Mouse (Mus musculus) MEL (cell line): ENCODE measurements around the gene Nipal4. TPM values are rescaled to one million over a fixed set of nuclear protein-coding genes. Genes with fewer than 3 reads are reported as not detected.

Experiments
- DNase-seq: peaks from one replicate; pipeline ENCODE4 v3.0.0; 2011; ENCODE audit warnings: low read depth, low spot score
- H3K27ac ChIP-seq: 2 replicates; pipeline ENCODE4 v1.5.1; 2012; ENCODE audit warnings: low read depth, mild to moderate bottlenecking, control low read depth, low read length, moderate library complexity; ENCODE audit not compliant: control insufficient read depth
- H3K27me3 ChIP-seq, 2 experiments: fragments of 150-350 bp in 1 of 2; sonication (generic) in 1 of 2; 2 replicates each; pipeline ENCODE4 v1.6.1; 2012; ENCODE audit warnings: low read length in 2 of 2, mild to moderate bottlenecking in 2 of 2, improper control_type of control experiment in 1 of 2, moderate library complexity in 1 of 2; ENCODE audit not compliant: insufficient read depth in 2 of 2, control insufficient read depth in 1 of 2
- H3K36me3 ChIP-seq, 2 experiments: 2 replicates each; pipeline ENCODE4 v1.6.1; 2012 to 2014; ENCODE audit warnings: low read length in 2 of 2, improper control_type of control experiment in 1 of 2, inconsistent platforms in 1 of 2, mild to moderate bottlenecking in 1 of 2; ENCODE audit not compliant: insufficient read depth in 2 of 2, control insufficient read depth in 1 of 2
- H3K4me1 ChIP-seq, 2 experiments: fragments of 150-350 bp in 1 of 2; sonication (generic) in 1 of 2; 2 replicates each; pipeline ENCODE4 v1.6.1; 2012; ENCODE audit warnings: low read length in 2 of 2, improper control_type of control experiment in 1 of 2, mild to moderate bottlenecking in 1 of 2; ENCODE audit not compliant: insufficient read depth in 2 of 2, control insufficient read depth in 1 of 2
- H3K4me3 ChIP-seq, 2 experiments: fragments of 150-350 bp in 1 of 2; sonication (generic) in 1 of 2; 2 replicates each; pipeline ENCODE4 v1.5.1; 2012; ENCODE audit warnings: low read depth in 2 of 2, low read length in 2 of 2, mild to moderate bottlenecking in 2 of 2, moderate library complexity in 2 of 2, control low read depth in 1 of 2, improper control_type of control experiment in 1 of 2; ENCODE audit not compliant: control insufficient read depth in 1 of 2, insufficient read depth in 1 of 2
- H3K79me2 ChIP-seq: 2 replicates; pipeline ENCODE4 v1.6.1; 2012; ENCODE audit warnings: mild to moderate bottlenecking, low read length, moderate library complexity; ENCODE audit not compliant: control insufficient read depth, poor library complexity, insufficient read depth
- H3K9ac ChIP-seq: 2 replicates; pipeline ENCODE4 v1.6.1; 2012; ENCODE audit warnings: low read depth, mild to moderate bottlenecking, control low read depth, low read length, moderate library complexity; ENCODE audit not compliant: control insufficient read depth, poor library complexity, severe bottlenecking
- H3K9me3 ChIP-seq: fragments of 150-350 bp; sonication (generic); replicated peaks from 2 replicates; pipeline ENCODE4 v1.6.1; 2012; ENCODE audit warnings: mild to moderate bottlenecking, low read length, improper control_type of control experiment, moderate library complexity; ENCODE audit not compliant: insufficient read depth
- CHD2 ChIP-seq: IDR thresholded peaks from 2 replicates; pipeline ENCODE4 v1.6.1; 2011; ENCODE audit warnings: low read length, improper control_type of control experiment
- CTCF ChIP-seq, 3 experiments: IDR thresholded peaks in 2 of 3; conservative IDR thresholded peaks in 1 of 3; 2 replicates each; pipeline ENCODE4 v1.5.1; 2011 to 2012; ENCODE audit warnings: low read length in 3 of 3, low read depth in 2 of 3, mild to moderate bottlenecking in 2 of 3, improper control_type of control experiment in 1 of 3, inconsistent platforms in 1 of 3, mixed read lengths in 1 of 3, moderate library complexity in 1 of 3; ENCODE audit not compliant: control insufficient read depth in 1 of 3, insufficient read depth in 1 of 3, poor library complexity in 1 of 3, severe bottlenecking in 1 of 3
- E2F4 ChIP-seq: IDR thresholded peaks from 2 replicates; pipeline ENCODE4 v1.6.1; 2011; ENCODE audit warnings: low read depth, low read length, improper control_type of control experiment, borderline replicate concordance
- ELF1 ChIP-seq: IDR thresholded peaks from 2 replicates; pipeline ENCODE4 v1.6.1; 2014; ENCODE audit warnings: low read depth, mild to moderate bottlenecking, inconsistent platforms, low read length, improper control_type of control experiment, moderate library complexity
- ETS1 ChIP-seq: IDR thresholded peaks from 2 replicates; pipeline ENCODE4 v1.6.1; 2012; ENCODE audit warnings: low read depth, mild to moderate bottlenecking, inconsistent platforms, low read length, improper control_type of control experiment, moderate library complexity
- GATA1 ChIP-seq: IDR thresholded peaks from 2 replicates; pipeline ENCODE4 v1.6.1; 2011; ENCODE audit warnings: low read depth, low read length, improper control_type of control experiment
- HCFC1 ChIP-seq: IDR thresholded peaks from 2 replicates; pipeline ENCODE4 v1.6.1; 2012; ENCODE audit warnings: low read depth, mild to moderate bottlenecking, inconsistent platforms, low read length, improper control_type of control experiment, moderate library complexity
- JUND ChIP-seq: IDR thresholded peaks from 2 replicates; pipeline ENCODE4 v1.6.1; 2011; ENCODE audit warnings: low read depth, mild to moderate bottlenecking, improper control_type of control experiment, low read length
- MAFK ChIP-seq: IDR thresholded peaks from 2 replicates; pipeline ENCODE4 v1.6.1; 2011; ENCODE audit warnings: low read depth, mild to moderate bottlenecking, low read length, improper control_type of control experiment, borderline replicate concordance
- MAZ ChIP-seq: IDR thresholded peaks from 2 replicates; pipeline ENCODE4 v1.6.1; 2012; ENCODE audit warnings: low read depth, mild to moderate bottlenecking, inconsistent platforms, low read length, improper control_type of control experiment
- MEF2A ChIP-seq: IDR thresholded peaks from 2 replicates; pipeline ENCODE4 v1.6.1; 2014; ENCODE audit warnings: low read depth, mild to moderate bottlenecking, inconsistent platforms, low read length, improper control_type of control experiment; ENCODE audit not compliant: poor library complexity, insufficient replicate concordance, severe bottlenecking; ENCODE audit errors: extremely low read depth
- MYB ChIP-seq: IDR thresholded peaks from 2 replicates; pipeline ENCODE4 v1.6.1; 2011; ENCODE audit warnings: mild to moderate bottlenecking, low read depth, low read length, improper control_type of control experiment
- NELFE ChIP-seq: IDR thresholded peaks from 2 replicates; pipeline ENCODE4 v1.6.1; 2011; ENCODE audit warnings: low read depth, low read length, improper control_type of control experiment
- NRF1 ChIP-seq: IDR thresholded peaks from 2 replicates; pipeline ENCODE4 v1.6.1; 2014; ENCODE audit warnings: low read depth, mild to moderate bottlenecking, inconsistent platforms, low read length, improper control_type of control experiment, moderate library complexity; ENCODE audit not compliant: poor library complexity, insufficient read depth, severe bottlenecking
- POLR2AphosphoS2 ChIP-seq: IDR thresholded peaks from 2 replicates; pipeline ENCODE4 v1.6.1; 2011; ENCODE audit warnings: low read length, improper control_type of control experiment
- RAD21 ChIP-seq: IDR thresholded peaks from 2 replicates; pipeline ENCODE4 v1.6.1; 2011; ENCODE audit warnings: mild to moderate bottlenecking, low read depth, low read length, improper control_type of control experiment
- RCOR1 ChIP-seq: IDR thresholded peaks from 2 replicates; pipeline ENCODE4 v1.6.1; 2012; ENCODE audit warnings: low read depth, mild to moderate bottlenecking, inconsistent platforms, low read length, improper control_type of control experiment
- SMC3 ChIP-seq: IDR thresholded peaks from 2 replicates; pipeline ENCODE4 v1.6.1; 2011; ENCODE audit warnings: low read depth, low read length, improper control_type of control experiment
- TBP ChIP-seq: IDR thresholded peaks from 2 replicates; pipeline ENCODE4 v1.8.0; 2011; ENCODE audit warnings: low read depth, low read length, improper control_type of control experiment
- TCF12 ChIP-seq: IDR thresholded peaks from 2 replicates; pipeline ENCODE4 v1.6.1; 2014; ENCODE audit warnings: low read depth, mild to moderate bottlenecking, inconsistent platforms, low read length, improper control_type of control experiment, moderate library complexity
- UBTF ChIP-seq: IDR thresholded peaks from 2 replicates; pipeline ENCODE4 v1.6.1; 2012; ENCODE audit warnings: low read depth, mild to moderate bottlenecking, inconsistent platforms, low read length, improper control_type of control experiment, moderate library complexity, borderline replicate concordance; ENCODE audit not compliant: insufficient read depth
- ZC3H11A ChIP-seq: IDR thresholded peaks from 2 replicates; pipeline ENCODE4 v1.6.1; 2012; ENCODE audit warnings: low read depth, mild to moderate bottlenecking, inconsistent platforms, low read length, improper control_type of control experiment
- ZKSCAN1 ChIP-seq: IDR thresholded peaks from 2 replicates; pipeline ENCODE4 v1.6.1; 2012; ENCODE audit warnings: low read depth, mild to moderate bottlenecking, inconsistent platforms, low read length, improper control_type of control experiment, moderate library complexity
- polyA plus RNA-seq, 2 experiments: library from polyadenylated mRNA; stranded (reverse) in 1 of 2; unstranded in 1 of 2; fragments of >175 nt in 1 of 2; fragments of >200 nt in 1 of 2; gene quantifications; 2 replicates each; pipeline versions ENCODE4 v1.2.1 to v1.2.4; 2012; ENCODE audit warnings: low replicate concordance in 2 of 2, low read depth in 1 of 2; ENCODE audit not compliant: insufficient read length in 2 of 2, insufficient read depth in 1 of 2, missing spikeins in 1 of 2
- total RNA-seq: library from RNA; depleted of rRNA; stranded (reverse); fragments of 300-350 nt; gene quantifications from 2 replicates; pipeline ENCODE4 v1.2.3, GENCODE M21; 2012

Nipal4 gene
- total and polyA plus RNA-seq, 3 experiments = not detected

- TF ChIP-seq NELFE (no peak), CHD2 (peak; percentile 11; the same call in 1 of the 2 replicates), ZKSCAN1 (no peak), MAZ (no peak), MAFK (no peak), TBP (no peak), E2F4 (no peak), RAD21 (no peak), TCF12 (peak; percentile 90), MYB (no peak), SMC3 (no peak), ETS1 (peak; percentile 79), POLR2AphosphoS2 (no peak), ZC3H11A (no peak), MEF2A (no peak), NRF1 (no peak), RCOR1 (peak; percentile 35; the same call in 1 of the 2 replicates), HCFC1 (no peak)
These were observed 35.0 kb downstream of the Nipal4 start (continued) for GRCm38 (mm10) chr11:46131022-46131986.

- Histone ChIP-seq H3K27ac (peak overlapping the region; percentile 53; the same call in 1 of the 2 replicates), H3K9me3 (no peaks in the 10 kb centered on the region), H3K79me2 (no peaks in the 10 kb centered on the region), H3K9ac (no peak overlapping the region), H3K4me3 (peak overlapping the region in 1 of 2 experiments; percentile 11; a peak in 3 of 4 replicates), H3K36me3 (peaks cover 0 to 18% of the 10 kb centered on the region in 2 experiments; a peak in 2 of 4 replicates), H3K4me1 (peaks cover 9 to 33% of the 10 kb centered on the region in 2 experiments), H3K27me3 (no peaks in the 10 kb centered on the region; a peak in 1 of 4 replicates)
- DNase-seq = peak; percentile 82
- no peak for TF ChIP-seq JUND
- TF ChIP-seq TBP = 0 out of 2 replicates have a peak, but pooled peaks have one; percentile 24
- no peak for TF ChIP-seq ELF1
- TF ChIP-seq UBTF = no peak
- peak; percentile 55 for TF ChIP-seq ZC3H11A
- peak; percentile 84 to 97 (median 89) for TF ChIP-seq CTCF (IDR thresholded peaks at IDR 0.05 in 2 of 3, conservative IDR thresholded peaks at IDR 0.05 in 1 of 3; ENCODE audit: control insufficient read depth in 1 of 3, insufficient read depth in 1 of 3, low read depth in 2 of 3, low read length in 3 of 3, poor library complexity in 1 of 3, severe bottlenecking in 1 of 3)
- TF ChIP-seq RAD21 = peak; percentile 66
- TF ChIP-seq NELFE = no peak
- TF ChIP-seq MEF2A = no peak
- TF ChIP-seq GATA1 = no peak
- TF ChIP-seq SMC3 = peak; percentile 87
These were observed 37.8 kb downstream of the Nipal4 start for GRCm38 (mm10) chr11:46128548-46128945.
